Mouse (Mus musculus): ENCODE results near the gene Zfp108. TPM values are rescaled to one million over a fixed set of nuclear protein-coding genes. Genes with fewer than 3 reads are reported as not detected.
A peak's percentile ranks its signal among the peaks of the same experiment; 100 is the strongest.
"Not testable (repeated sequence)": the region's sequence is repeated elsewhere in the genome, so short reads cannot be mapped to it uniquely, and the experiment has no call there.

Gene Zfp108
- total and polyA plus RNA-seq, 2 experiments from 2014 or later = 3.4 to 5.5 TPM

DNA sequence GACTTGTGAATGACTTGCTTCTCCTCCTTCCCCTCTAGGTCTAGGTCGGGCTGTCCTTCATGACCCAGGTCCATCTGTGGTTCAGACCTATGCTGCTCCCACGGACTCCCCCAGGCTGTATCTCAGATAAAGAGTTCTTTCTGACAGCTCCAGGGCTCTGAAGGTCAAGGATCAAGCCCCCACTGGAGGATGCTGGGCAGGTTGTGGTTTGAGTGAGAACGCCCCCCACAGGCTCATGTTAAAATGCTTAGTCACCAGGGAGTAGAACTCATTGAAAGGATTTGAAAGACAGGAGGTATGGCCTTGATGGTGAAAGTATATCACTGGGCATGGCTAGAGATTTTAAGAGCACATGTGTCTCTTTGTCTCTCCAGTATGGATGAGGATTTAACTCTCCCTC is 14.7 kb downstream of the Zfp108 start:
- H3K27ac ChIP-seq (ENCODE audit: low read depth, low read length) = no peak overlapping the region
- H3K36me3 ChIP-seq (ENCODE audit: insufficient read depth, low read length) = peaks cover 5% of the 10 kb centered on the region; the same call in 1 of the 2 replicates
- DNase-seq (ENCODE audit: low spot score) = no peak
- 85% methylated on average over 3 of the region's 3 CpGs for WGBS
- H3K4me2 ChIP-seq (ENCODE audit: low read depth, low read length, poor library complexity, severe bottlenecking) = no peak overlapping the region
- H3K4me1 ChIP-seq (ENCODE audit: insufficient read depth, low read length) = 0 out of 2 replicates have a peak, but pooled peaks cover 4% of the 10 kb centered on the region
- no peaks in the 10 kb centered on the region for H3K27me3 ChIP-seq (ENCODE audit: insufficient read depth, low read length)
- peak overlapping the region; percentile 60; the same call in 1 of the 2 replicates for H3K4me3 ChIP-seq (ENCODE audit: low read depth, low read length)
- no peak for ATAC-seq (ENCODE audit: low FRiP score)
- TF ChIP-seq CTCF (IDR thresholded peaks at IDR 0.05) = peak; percentile 13; the same call in 1 of the 2 replicates
- no peak overlapping the region for H3K9ac ChIP-seq (replicated peaks; ENCODE audit: low read length, poor library complexity, severe bottlenecking)
- no peaks in the 10 kb centered on the region for H3K9me3 ChIP-seq (ENCODE audit: low read length)

DNA sequence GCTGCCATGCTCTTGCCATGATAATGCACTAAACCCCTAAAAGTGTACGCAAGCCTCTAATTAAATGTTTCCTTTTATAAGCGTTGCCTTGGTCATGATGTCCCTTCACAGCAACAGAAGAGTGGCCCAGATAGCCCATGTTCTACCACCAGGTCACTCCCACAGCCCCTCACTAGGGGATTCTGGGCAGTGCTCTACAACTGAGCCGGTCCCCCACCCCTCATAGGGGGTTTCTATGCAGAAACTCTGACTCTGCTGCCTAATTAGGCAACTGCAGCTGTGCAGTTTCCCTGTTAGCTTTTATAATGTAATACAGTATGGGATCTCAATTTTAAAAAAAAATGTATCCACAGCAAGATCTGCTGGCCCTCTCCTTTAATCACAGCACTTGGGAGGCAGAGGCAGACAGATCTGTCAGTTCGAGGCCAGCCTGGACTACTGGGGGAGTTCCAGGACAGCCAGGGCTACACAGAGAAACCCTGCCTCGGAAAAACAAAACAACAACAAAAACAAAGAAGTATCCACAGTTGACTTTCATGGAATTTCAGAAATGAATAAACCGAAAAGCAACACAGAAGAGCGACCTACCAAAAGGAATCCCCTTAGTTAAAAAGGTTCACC is 15.2 kb downstream of the Zfp108 start:
- Histone ChIP-seq H3K9me3 (ENCODE audit: low read length) (no peaks in the 10 kb centered on the region), H3K9ac (replicated peaks; ENCODE audit: low read length, poor library complexity, severe bottlenecking) (peak overlapping the region; percentile 75), H3K4me3 (ENCODE audit: low read depth, low read length) (peak overlapping the region; percentile 60), H3K27me3 (ENCODE audit: insufficient read depth, low read length) (no peaks in the 10 kb centered on the region), H3K27ac (ENCODE audit: low read depth, low read length) (no peak overlapping the region), H3K36me3 (ENCODE audit: insufficient read depth, low read length) (peaks cover 10% of the 10 kb centered on the region; the same call in 1 of the 2 replicates), H3K4me1 (ENCODE audit: insufficient read depth, low read length) (0 out of 2 replicates have a peak, but pooled peaks cover 4% of the 10 kb centered on the region), H3K4me2 (ENCODE audit: low read depth, low read length, poor library complexity, severe bottlenecking) (peak overlapping the region; percentile 81)
- DNase-seq (ENCODE audit: low spot score) (no peak), ATAC-seq (ENCODE audit: low FRiP score) (peak; percentile 45; the same call in 1 of the 2 replicates)
- no peak for TF ChIP-seq CTCF (IDR thresholded peaks at IDR 0.05)
- WGBS = 35% methylated on average over 7 of the region's 7 CpGs

DNA sequence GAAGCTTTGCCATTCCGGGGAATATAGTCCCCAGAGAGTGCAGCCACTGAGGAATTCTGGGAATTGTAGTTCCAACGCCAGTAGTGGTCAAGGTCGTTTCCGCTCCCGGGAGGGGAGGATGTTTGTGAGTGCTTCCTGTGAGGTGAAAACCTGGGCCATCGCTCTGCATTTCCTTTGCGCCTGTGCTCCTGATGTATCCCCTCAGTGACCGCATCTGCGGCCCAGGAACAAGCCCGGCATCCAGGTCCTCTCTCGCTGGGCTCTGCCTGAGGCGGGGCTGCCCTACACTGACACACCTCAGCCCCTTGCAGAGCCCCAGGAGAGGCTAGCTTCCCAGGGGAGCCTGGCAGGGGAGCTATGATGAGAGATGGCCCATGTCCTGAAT is 15.7 kb downstream of the Zfp108 start, which contains the start of gene Zfp93:
Gene Zfp93, plus strand, starts transcription at position 133 of the 385 bp plus-strand sequence.
- WGBS = under 1% methylated on average over 12 of the region's 12 CpGs
- Histone ChIP-seq H3K9me3 (ENCODE audit: low read length) (no peaks in the 10 kb centered on the region), H3K27ac (ENCODE audit: low read depth, low read length) (peak within 1 kb of the TSS; percentile 79), H3K9ac (replicated peaks; ENCODE audit: low read length, poor library complexity, severe bottlenecking) (peak within 1 kb of the TSS; percentile 75), H3K27me3 (ENCODE audit: insufficient read depth, low read length) (no peaks in the 10 kb centered on the region), H3K4me2 (ENCODE audit: low read depth, low read length, poor library complexity, severe bottlenecking) (peak within 1 kb of the TSS; percentile 81), H3K4me1 (ENCODE audit: insufficient read depth, low read length) (0 out of 2 replicates have a peak, but pooled peaks cover 4% of the 10 kb centered on the region), H3K4me3 (ENCODE audit: low read depth, low read length) (peak within 1 kb of the TSS; percentile 60), H3K36me3 (ENCODE audit: insufficient read depth, low read length) (peaks cover 13% of the 10 kb centered on the region; the same call in 1 of the 2 replicates)
- TF ChIP-seq CTCF (IDR thresholded peaks at IDR 0.05) = no peak
- ATAC-seq (ENCODE audit: low FRiP score) (peak; percentile 89), DNase-seq (ENCODE audit: low spot score) (peak; percentile 96)

DNA sequence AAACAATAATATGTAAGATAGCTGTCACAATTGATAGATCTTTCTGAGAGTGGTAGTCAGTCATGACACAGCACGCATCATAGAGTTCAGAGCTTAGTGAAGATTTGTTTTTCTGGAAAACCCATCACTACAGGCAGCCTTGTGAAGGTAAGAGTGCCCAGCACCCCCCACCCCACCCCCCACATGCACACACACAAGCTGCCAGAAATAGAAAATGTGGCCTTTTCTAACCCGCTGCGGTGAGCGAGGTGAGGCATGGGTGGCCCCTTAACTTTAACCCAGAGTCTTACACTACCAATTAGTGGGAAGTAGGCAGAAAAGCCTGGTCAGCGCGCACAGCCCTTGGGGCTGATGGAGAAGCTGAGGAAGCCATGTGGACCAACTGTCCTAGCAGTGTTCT is 16.6 kb downstream of the Zfp108 start:
- no peak overlapping the region for H3K9ac ChIP-seq (replicated peaks; ENCODE audit: low read length, poor library complexity, severe bottlenecking)
- H3K36me3 ChIP-seq (ENCODE audit: insufficient read depth, low read length) = peaks cover 13% of the 10 kb centered on the region; the same call in 1 of the 2 replicates
- 0 out of 2 replicates have a peak, but pooled peaks cover 4% of the 10 kb centered on the region for H3K4me1 ChIP-seq (ENCODE audit: insufficient read depth, low read length)
- H3K27ac ChIP-seq (ENCODE audit: low read depth, low read length) = no peak overlapping the region
- H3K27me3 ChIP-seq (ENCODE audit: insufficient read depth, low read length) = no peaks in the 10 kb centered on the region
- no peak for ATAC-seq (ENCODE audit: low FRiP score)
- peak overlapping the region; percentile 34; the same call in 1 of the 2 replicates for H3K4me2 ChIP-seq (ENCODE audit: low read depth, low read length, poor library complexity, severe bottlenecking)
- H3K9me3 ChIP-seq (ENCODE audit: low read length) = no peaks in the 10 kb centered on the region
- WGBS = 89% methylated on average over 6 of the region's 6 CpGs
- no peak for DNase-seq (ENCODE audit: low spot score)
- no peak for TF ChIP-seq CTCF (IDR thresholded peaks at IDR 0.05)
- no peak overlapping the region for H3K4me3 ChIP-seq (ENCODE audit: low read depth, low read length)

DNA sequence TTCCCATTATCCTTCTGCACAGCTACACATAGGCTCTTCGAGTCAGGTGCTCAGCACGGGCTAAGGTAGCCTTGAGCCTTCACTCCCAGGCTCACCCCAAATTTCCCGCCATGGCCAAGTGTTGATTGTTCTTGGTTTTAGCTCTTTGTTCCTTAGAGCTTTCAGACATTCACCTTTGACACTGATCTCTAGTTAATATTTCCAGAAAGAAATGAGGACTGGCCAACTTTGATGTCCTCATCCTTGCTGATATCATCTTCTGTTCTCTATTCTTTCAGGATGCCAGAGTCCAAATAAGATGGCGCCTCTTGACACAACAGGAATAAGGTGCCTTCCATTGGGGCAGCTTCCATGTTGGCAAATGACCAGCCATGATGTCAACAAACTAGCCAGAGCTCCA is 19.9 kb downstream of the Zfp108 start:
- H3K27ac ChIP-seq (ENCODE audit: low read depth, low read length) = no peak overlapping the region
- peaks cover 13% of the 10 kb centered on the region; the same call in 1 of the 2 replicates for H3K36me3 ChIP-seq (ENCODE audit: insufficient read depth, low read length)
- no peak overlapping the region for H3K4me2 ChIP-seq (ENCODE audit: low read depth, low read length, poor library complexity, severe bottlenecking)
- no peak overlapping the region for H3K9ac ChIP-seq (replicated peaks; ENCODE audit: low read length, poor library complexity, severe bottlenecking)
- TF ChIP-seq CTCF (IDR thresholded peaks at IDR 0.05) = no peak
- 89% methylated on average over 4 of the region's 4 CpGs for WGBS
- DNase-seq (ENCODE audit: low spot score) (no peak), ATAC-seq (ENCODE audit: low FRiP score) (no peak)
- H3K9me3 ChIP-seq (ENCODE audit: low read length) = no peaks in the 10 kb centered on the region
- 0 out of 2 replicates have a peak, but pooled peaks cover 3% of the 10 kb centered on the region for H3K4me1 ChIP-seq (ENCODE audit: insufficient read depth, low read length)
- H3K27me3 ChIP-seq (ENCODE audit: insufficient read depth, low read length) = no peaks in the 10 kb centered on the region
- no peak overlapping the region for H3K4me3 ChIP-seq (ENCODE audit: low read depth, low read length)

DNA sequence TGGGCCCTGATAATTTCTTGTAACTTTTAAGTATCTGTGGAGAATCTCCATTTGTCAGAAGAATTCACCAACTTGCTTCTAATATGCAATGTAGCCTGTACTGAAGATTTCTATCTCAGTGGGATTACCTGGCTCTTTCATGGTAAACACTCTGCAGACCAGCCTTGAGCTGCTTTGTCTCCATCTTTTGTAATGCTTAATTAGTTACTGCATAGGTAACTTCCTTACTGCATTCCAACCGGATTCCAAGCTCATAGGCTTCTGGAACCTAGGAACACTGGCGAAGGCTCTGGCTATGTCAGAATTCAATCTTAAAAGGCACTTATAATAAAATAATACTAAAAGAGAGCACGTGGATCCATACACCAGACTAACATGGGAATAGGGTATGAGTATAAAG is 24.2 kb downstream of the Zfp108 start:
- not testable (repeated sequence) for H3K4me2 ChIP-seq (ENCODE audit: low read depth, low read length, poor library complexity, severe bottlenecking); DNase-seq (ENCODE audit: low spot score); H3K27ac ChIP-seq (ENCODE audit: low read depth, low read length); ATAC-seq (ENCODE audit: low FRiP score); H3K9ac ChIP-seq (replicated peaks; ENCODE audit: low read length, poor library complexity, severe bottlenecking); H3K27me3 ChIP-seq (ENCODE audit: insufficient read depth, low read length); H3K4me1 ChIP-seq (ENCODE audit: insufficient read depth, low read length); H3K9me3 ChIP-seq (ENCODE audit: low read length); H3K4me3 ChIP-seq (ENCODE audit: low read depth, low read length)
- peaks cover 11% of the 10 kb centered on the region; the same call in 1 of the 2 replicates for H3K36me3 ChIP-seq (ENCODE audit: insufficient read depth, low read length)
- 81% methylated on average over 3 of the region's 3 CpGs for WGBS
